Mouse (Mus musculus): ENCODE data around the gene Tgif2.

DNA sequence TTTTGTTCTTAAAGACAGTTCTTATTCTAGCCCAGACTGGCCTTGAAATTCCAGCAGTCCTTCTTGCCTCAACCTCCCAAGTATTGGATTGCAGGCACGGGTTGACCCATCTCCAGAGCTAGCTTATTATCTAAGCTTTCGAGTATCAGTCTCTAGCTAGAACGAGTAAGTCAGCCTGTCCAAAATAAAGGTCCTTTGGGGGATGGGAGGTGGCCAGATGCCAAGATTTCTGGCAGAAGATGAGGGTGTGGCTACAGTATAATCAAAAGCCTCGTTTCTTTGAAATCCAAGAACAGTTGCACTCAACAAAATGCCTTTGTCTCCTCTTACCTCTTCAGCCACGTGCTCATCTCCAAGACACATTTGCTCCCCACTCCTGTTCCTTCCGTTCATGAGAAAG is 30.7 kb downstream of the Tgif2 start:
- TF ChIP-seq CTCF (IDR thresholded peaks at IDR 0.05; ENCODE audit: low read depth, low read length) (no peak), POLR2A (IDR thresholded peaks at IDR 0.05; ENCODE audit: borderline replicate concordance, low read depth, low read length) (no peak)
